Mouse (Mus musculus): ENCODE data around the gene Slit1.

Slit1 gene

GRCm38 (mm10) chr19:41589026-41589425 is 154.4 kb downstream of the Slit1 start:
- no peak for DNase-seq

GRCm38 (mm10) chr19:41587431-41588222 is 155.8 kb downstream of the Slit1 start:
- no peak for DNase-seq

GRCm38 (mm10) chr19:41586752-41587151 is 156.7 kb downstream of the Slit1 start:
- no peak for DNase-seq

- DNase-seq, result no peak
These were observed 160.4 kb downstream of the Slit1 start for GRCm38 (mm10) chr19:41582918-41583514.

- DNase-seq, result no peak
These were observed 161.6 kb downstream of the Slit1 start, which contains the start of gene Gm340 for GRCm38 (mm10) chr19:41581706-41582420. Gene Gm340, plus strand, starts transcription at chr19:41582370.

GRCm38 (mm10) chr19:41579311-41579920 is 164.0 kb downstream of the Slit1 start:
- no peak for DNase-seq

- no peak for DNase-seq
These were observed 165.9 kb downstream of the Slit1 start for GRCm38 (mm10) chr19:41577576-41577975.

GRCm38 (mm10) chr19:41573700-41574099 is 169.8 kb downstream of the Slit1 start:
- DNase-seq, result no peak

- no peak for DNase-seq
These were observed 174.7 kb downstream of the Slit1 start for GRCm38 (mm10) chr19:41568791-41569190.

- no peak for DNase-seq
These were observed 182.6 kb downstream of the Slit1 start for GRCm38 (mm10) chr19:41560856-41561255.

- no peak for DNase-seq
These were observed 184.5 kb downstream of the Slit1 start for GRCm38 (mm10) chr19:41558891-41559486.

- DNase-seq, result no peak
These were observed 186.0 kb downstream of the Slit1 start for GRCm38 (mm10) chr19:41557491-41557890.

GRCm38 (mm10) chr19:41556981-41557380 is 186.5 kb downstream of the Slit1 start:
- DNase-seq, result no peak

Measured in thymus, adult 18-20 months (tissue).